Mouse (Mus musculus): ENCODE measurements around the gene Wsb1. TPM values are rescaled to one million over a fixed set of nuclear protein-coding genes. Genes with fewer than 3 reads are reported as not detected.
A peak's percentile ranks its signal among the peaks of the same experiment; 100 is the strongest.
"Not testable (repeated sequence)": the region's sequence is repeated elsewhere in the genome, so short reads cannot be mapped to it uniquely, and the experiment has no call there.

The Wsb1 gene
- total and polyA plus RNA-seq, 3 experiments = 84.1 to 129 (median 104) TPM

DNA sequence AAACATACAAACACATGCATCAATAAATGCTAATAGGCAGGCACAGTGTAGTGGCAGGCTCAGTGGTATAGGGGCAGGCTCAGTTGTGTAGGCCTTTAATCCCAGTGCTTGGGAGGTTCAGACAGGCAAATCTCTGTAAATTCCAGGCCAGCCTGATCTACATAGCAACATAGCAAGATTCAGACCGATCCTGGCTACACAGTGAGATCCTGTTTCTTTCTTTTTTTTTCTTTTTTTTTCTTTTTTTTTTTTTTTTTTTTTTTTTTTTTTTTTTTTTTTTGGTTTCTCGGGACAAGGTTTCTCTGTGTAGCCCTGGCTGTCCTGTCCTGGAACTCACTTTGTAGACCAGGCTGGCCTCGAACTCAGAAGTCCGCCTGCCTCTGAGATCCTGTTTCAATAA, 5.7 kb upstream of the Wsb1 start:
- in situ Hi-C loops (cut with MboI; ENCODE audit: low pct_ligation_motif_present, low pct_unique_long_range_greater_than_20kb, low sequenced_read_pairs) = not testable (repeated sequence)

DNA sequence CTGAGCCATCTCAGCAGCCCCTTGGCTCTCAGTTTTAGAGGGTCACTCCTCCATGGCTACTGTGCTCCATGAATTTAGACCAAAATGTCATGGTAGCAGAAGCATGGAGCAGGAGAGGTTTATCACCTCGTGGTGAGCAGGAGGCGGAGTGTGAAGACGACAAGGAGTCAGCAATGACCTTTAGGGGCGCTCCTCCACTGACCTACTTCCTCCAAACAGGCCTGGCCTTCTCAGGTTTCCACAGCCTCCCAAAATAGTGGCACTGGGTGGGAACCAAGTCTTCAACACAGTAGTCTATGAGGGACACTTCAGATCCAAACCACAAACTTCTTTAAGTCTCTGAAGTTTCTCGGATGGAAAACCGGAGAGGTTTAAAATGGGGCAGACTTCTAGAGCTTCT, 4.3 kb upstream of the Wsb1 start:
- Histone ChIP-seq H3K27me3 (replicated peaks) (peaks cover 9% of the 10 kb centered on the region), H3K27ac (ENCODE audit: insufficient read depth, low read depth) (no peak overlapping the region), H3K79me2 (replicated peaks; ENCODE audit: control insufficient read depth, extremely low read depth, insufficient read depth, poor library complexity, severe bottlenecking) (peaks cover 6% of the 10 kb centered on the region), H3K4me1 (ENCODE audit: control insufficient read depth in 1 of 2, insufficient read depth in 2 of 2) (peaks cover 4 to 8% of the 10 kb centered on the region in 2 experiments; a peak in 3 of 4 replicates), H3K36me3 (replicated peaks in 1 of 2; ENCODE audit: control insufficient read depth in 1 of 2, insufficient read depth in 1 of 2, low read length in 1 of 2) (no peaks in the 10 kb centered on the region), H3K9me3 (replicated peaks; ENCODE audit: low read length) (peaks cover 7% of the 10 kb centered on the region), H3K4me3 (replicated peaks in 1 of 3; ENCODE audit: low read depth in 2 of 3, low read length in 2 of 3, poor library complexity in 1 of 3) (no peak overlapping the region), H3K4me2 (ENCODE audit: insufficient read depth, low read depth, poor library complexity, severe bottlenecking) (no peak overlapping the region), H3K9ac (ENCODE audit: insufficient read depth, low read depth) (no peak overlapping the region)
- TF ChIP-seq SIN3A (IDR thresholded peaks at IDR 0.05; ENCODE audit: low read length) (no peak), CTCF (conservative IDR thresholded peaks at IDR 0.05 in 1 of 2, IDR thresholded peaks at IDR 0.05 in 1 of 2; ENCODE audit: low read depth in 2 of 2, low read length in 2 of 2) (0 out of 4 replicates have a peak, but pooled peaks of 1 of the 2 experiments have one; percentile 19)
- no peak for DNase-seq (ENCODE audit: extremely low read depth)
- dilution Hi-C loops (cut with MboI; ENCODE audit: extremely low pct_ligation_motif_present, extremely low pct_unique_long_range_greater_than_20kb, low sequenced_read_pairs) (no loop called here), in situ Hi-C loops (cut with MboI; ENCODE audit: low pct_ligation_motif_present, low pct_unique_long_range_greater_than_20kb, low sequenced_read_pairs) (loop anchor here (5.0 kb wide), 1 partner anchor 34 kb away; no protein-coding TSS in a partner anchor)

More for the DNA sequence above, 5.7 kb upstream of the Wsb1 start:
- H3K9ac ChIP-seq (ENCODE audit: insufficient read depth, low read depth); H3K4me3 ChIP-seq (replicated peaks in 1 of 3; ENCODE audit: low read depth in 2 of 3, low read length in 2 of 3, poor library complexity in 1 of 3); dilution Hi-C loops (cut with MboI; ENCODE audit: extremely low pct_ligation_motif_present, extremely low pct_unique_long_range_greater_than_20kb, low sequenced_read_pairs); H3K79me2 ChIP-seq (replicated peaks; ENCODE audit: control insufficient read depth, extremely low read depth, insufficient read depth, poor library complexity, severe bottlenecking); H3K4me1 ChIP-seq (ENCODE audit: control insufficient read depth in 1 of 2, insufficient read depth in 2 of 2); H3K27me3 ChIP-seq (replicated peaks); H3K4me2 ChIP-seq (ENCODE audit: insufficient read depth, low read depth, poor library complexity, severe bottlenecking); H3K27ac ChIP-seq (ENCODE audit: insufficient read depth, low read depth); H3K36me3 ChIP-seq (replicated peaks in 1 of 2; ENCODE audit: control insufficient read depth in 1 of 2, insufficient read depth in 1 of 2, low read length in 1 of 2); H3K9me3 ChIP-seq (replicated peaks; ENCODE audit: low read length); DNase-seq (ENCODE audit: extremely low read depth): not testable (repeated sequence)
- TF ChIP-seq ZNF384 (IDR thresholded peaks at IDR 0.05; ENCODE audit: low read depth, low read length) = peak; percentile 52

DNA sequence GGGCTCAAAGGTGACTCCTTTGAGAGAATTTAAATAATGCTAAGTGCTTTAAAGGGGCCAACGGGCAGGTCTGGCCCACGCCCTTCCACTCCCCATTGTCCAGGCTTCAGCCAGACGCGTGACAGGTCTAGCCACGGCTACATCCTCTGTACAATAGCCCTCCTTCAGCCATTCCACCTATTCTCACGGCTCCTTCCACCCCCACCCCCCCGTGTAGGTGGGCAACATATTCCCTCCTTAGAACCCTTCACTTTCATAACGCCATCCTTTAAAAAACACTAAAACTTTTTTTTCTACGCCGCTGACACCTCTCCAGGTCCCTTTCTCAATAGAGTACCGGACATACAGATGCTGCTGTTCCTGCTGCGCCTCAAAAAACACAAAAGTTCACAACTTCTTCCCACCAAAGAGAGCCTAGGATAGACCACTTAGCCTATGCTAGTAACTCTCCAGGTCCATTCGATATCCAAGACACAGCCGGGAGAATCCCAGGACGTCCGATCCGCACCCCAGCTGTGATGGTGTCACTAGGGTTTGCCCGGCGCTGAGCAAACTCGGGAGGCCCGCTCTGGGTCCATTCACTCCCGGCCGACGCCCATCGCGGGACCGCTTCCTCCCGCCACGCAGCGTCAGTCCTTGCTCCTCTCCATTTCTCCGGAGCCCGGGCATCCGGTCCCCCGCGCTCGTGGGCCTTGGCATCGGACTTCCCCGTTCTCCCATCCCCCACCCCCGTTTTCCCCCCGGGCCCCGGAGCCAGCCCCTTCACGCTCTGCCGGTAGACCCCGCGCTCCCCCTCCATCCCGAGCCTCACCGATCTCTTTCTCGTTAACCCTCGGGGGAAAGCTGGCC, 705 bp downstream of the Wsb1 start:
- H3K79me2 ChIP-seq (replicated peaks; ENCODE audit: control insufficient read depth, extremely low read depth, insufficient read depth, poor library complexity, severe bottlenecking) = peaks cover 44% of the 10 kb centered on the region
- in situ Hi-C loops (cut with MboI; ENCODE audit: low pct_ligation_motif_present, low pct_unique_long_range_greater_than_20kb, low sequenced_read_pairs) (no loop called here), dilution Hi-C loops (cut with MboI; ENCODE audit: extremely low pct_ligation_motif_present, extremely low pct_unique_long_range_greater_than_20kb, low sequenced_read_pairs) (no loop called here)
- peaks cover 11 to 34% of the 10 kb centered on the region in 2 experiments; a peak in 3 of 4 replicates for H3K4me1 ChIP-seq (ENCODE audit: control insufficient read depth in 1 of 2, insufficient read depth in 2 of 2)
- H3K9me3 ChIP-seq (replicated peaks; ENCODE audit: low read length) = no peaks in the 10 kb centered on the region
- H3K27ac ChIP-seq (ENCODE audit: insufficient read depth, low read depth) = peak overlapping the region; percentile 84
- TF ChIP-seq ZMIZ1 (IDR thresholded peaks at IDR 0.05; ENCODE audit: low read depth, low read length) (peak; percentile 20; the same call in 1 of the 2 replicates), SMC3 (IDR thresholded peaks at IDR 0.05; ENCODE audit: low read depth, low read length) (no peak), MAZ (IDR thresholded peaks at IDR 0.05; ENCODE audit: low read depth, low read length) (no peak), SIN3A (IDR thresholded peaks at IDR 0.05; ENCODE audit: low read length) (peak; percentile 9; the same call in 1 of the 2 replicates), POLR2A (IDR thresholded peaks at IDR 0.05; ENCODE audit: low read depth, low read length) (0 out of 2 replicates have a peak, but pooled peaks have one; percentile 41), TBP (conservative IDR thresholded peaks at IDR 0.05; ENCODE audit: low read depth, low read length) (peak; percentile 57; the same call in 1 of the 2 replicates), USF1 (IDR thresholded peaks at IDR 0.05; ENCODE audit: low read depth, low read length) (no peak), MXI1 (IDR thresholded peaks at IDR 0.05; ENCODE audit: low read depth, low read length) (peak; percentile 82), TCF12 (IDR thresholded peaks at IDR 0.05; ENCODE audit: low read depth, low read length) (0 out of 2 replicates have a peak, but pooled peaks have one; percentile 10), UBTF (IDR thresholded peaks at IDR 0.05; ENCODE audit: low read depth, low read length) (peak; percentile 91; the same call in 1 of the 2 replicates), CHD2 (IDR thresholded peaks at IDR 0.05; ENCODE audit: low read length) (peak; percentile 76), MAFK (IDR thresholded peaks at IDR 0.05; ENCODE audit: insufficient replicate concordance, low read length) (no peak)
- peak overlapping the region; percentile 77 to 91 (median 86) for H3K4me3 ChIP-seq (replicated peaks in 1 of 3; ENCODE audit: low read depth in 2 of 3, low read length in 2 of 3, poor library complexity in 1 of 3)
- peak; percentile 40 for DNase-seq (ENCODE audit: extremely low read depth)
- H3K9ac ChIP-seq (ENCODE audit: insufficient read depth, low read depth) = peak overlapping the region; percentile 90
- peak overlapping the region; percentile 96 for H3K4me2 ChIP-seq (ENCODE audit: insufficient read depth, low read depth, poor library complexity, severe bottlenecking)
- peaks cover 14 to 30% of the 10 kb centered on the region in 2 experiments for H3K36me3 ChIP-seq (replicated peaks in 1 of 2; ENCODE audit: control insufficient read depth in 1 of 2, insufficient read depth in 1 of 2, low read length in 1 of 2)
- H3K27me3 ChIP-seq (replicated peaks) = peaks cover 9% of the 10 kb centered on the region
